Mouse (Mus musculus) intestine, postnatal 0 days (tissue): Measurements from ENCODE around the gene H2al2b. TPM values are rescaled to one million over a fixed set of nuclear protein-coding genes. Genes with fewer than 3 reads are reported as not detected.
"Not testable (repeated sequence)": the region's sequence is repeated elsewhere in the genome, so short reads cannot be mapped to it uniquely, and the experiment has no call there.

Experiments
- ATAC-seq: fragments of 200-750 bp; cut with Nextera tagmentation; 2 replicates; pipeline ENCODE4 v1.8.0; 2017; ENCODE audit warnings: mild to moderate bottlenecking, moderate TSS enrichment, moderate library complexity
- H3K27ac ChIP-seq: fragments of 300-500 bp; sonication (generic); 2 replicates; pipeline ENCODE4 v1.5.1; 2014; ENCODE audit warnings: mild to moderate bottlenecking, low read depth, low read length, moderate library complexity
- H3K27me3 ChIP-seq: fragments of 300-500 bp; sonication (generic); replicated peaks from 2 replicates; pipeline ENCODE4 v1.6.1; 2014; ENCODE audit warnings: low read length, mixed read lengths; ENCODE audit not compliant: control insufficient read depth, insufficient read depth
- H3K36me3 ChIP-seq: fragments of 300-500 bp; sonication (generic); 2 replicates; pipeline ENCODE4 v1.6.1; 2014; ENCODE audit warnings: mild to moderate bottlenecking, moderate library complexity; ENCODE audit not compliant: control insufficient read depth, insufficient read depth
- H3K4me1 ChIP-seq: fragments of 300-500 bp; sonication (generic); replicated peaks from 2 replicates; pipeline ENCODE4 v1.6.1; 2014; ENCODE audit warnings: antibody characterized with exemption, low read length, mixed read lengths; ENCODE audit not compliant: control insufficient read depth, insufficient read depth
- H3K4me2 ChIP-seq: fragments of 300-500 bp; sonication (generic); replicated peaks from 2 replicates; pipeline ENCODE4 v1.6.1; 2014; ENCODE audit warnings: low read depth, mild to moderate bottlenecking, moderate library complexity
- H3K4me3 ChIP-seq: fragments of 300-500 bp; sonication (generic); 2 replicates; pipeline ENCODE4 v1.5.1; 2014; ENCODE audit warnings: low read depth, low read length
- H3K9ac ChIP-seq: fragments of 300-500 bp; sonication (generic); 2 replicates; pipeline ENCODE4 v1.6.1; 2014; ENCODE audit warnings: mild to moderate bottlenecking, low read depth, low read length
- H3K9me3 ChIP-seq: fragments of 300-500 bp; sonication (generic); 2 replicates; pipeline ENCODE4 v1.6.1; 2016; ENCODE audit warnings: mixed run types; ENCODE audit not compliant: control insufficient read depth
- WGBS: fragments of 180-500 bp; shearing (Covaris S2); extraction: QIAGEN DNeasy Blood & Tissue Kit; methylation state at CpG from one replicate; pipeline ENCODE4 v1.1.7; 2014; 5-methylcytosine and 5-hydroxymethylcytosine counted together
- polyA plus RNA-seq: library from polyadenylated mRNA; unstranded; fragments of >200 nt; fragmentation: Nextera tagmentation; extraction: Ambion mirVana; gene quantifications from 2 replicates; pipeline ENCODE4 v1.2.1, GENCODE M21; 2015

The H2al2b gene
- polyA plus RNA-seq, result not detected in 2 replicates

DNA sequence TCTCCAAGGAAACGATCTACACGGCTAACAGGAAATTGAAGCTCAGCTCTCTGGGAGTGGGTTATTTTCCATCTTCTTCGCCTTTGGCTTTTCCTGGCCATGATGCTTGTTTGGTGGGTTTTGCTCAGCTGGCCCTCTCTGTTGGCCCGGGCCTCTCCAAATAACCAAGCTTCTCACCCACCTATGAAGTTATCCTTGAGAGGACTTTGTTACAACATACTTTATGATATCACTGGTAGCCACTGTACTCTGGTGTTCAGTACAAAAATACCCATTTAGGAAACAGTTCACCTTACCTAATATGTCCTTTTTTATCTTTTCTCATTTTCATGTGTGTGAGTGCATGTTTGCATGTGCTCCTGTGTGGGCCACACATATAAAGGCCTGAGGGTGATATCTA, at the start of gene H2al2b:
Gene H2al2b (minus strand): TSS at position 101 of the 400 bp plus-strand sequence.
- H3K4me3 ChIP-seq, H3K4me1 ChIP-seq, ATAC-seq, H3K4me2 ChIP-seq, H3K27ac ChIP-seq, H3K36me3 ChIP-seq, H3K9ac ChIP-seq, H3K27me3 ChIP-seq, H3K9me3 ChIP-seq: not testable (repeated sequence)
- no CpG with 5 or more reads among the region's 4 CpGs for WGBS

Other genes with a start within 250 kb of the H2al2b start
- gene H2al2c, start 121.6 kb downstream of the H2al2b start, polyA plus RNA-seq, result not detected in 2 replicates
- not detected in 2 replicates for gene Sry, start 57.0 kb downstream of the H2al2b start, polyA plus RNA-seq
- not detected in 2 replicates for gene Gm4064, start 75.5 kb upstream of the H2al2b start, polyA plus RNA-seq
- gene Rbmy, start 110.0 kb upstream of the H2al2b start, polyA plus RNA-seq, result not detected in 2 replicates
- not detected in 2 replicates for gene Gm10256, start 110.0 kb upstream of the H2al2b start, polyA plus RNA-seq
- gene Gm10352, start 180.3 kb upstream of the H2al2b start, polyA plus RNA-seq, result not detected in 2 replicates
- gene Gm29289, start 211.9 kb upstream of the H2al2b start, polyA plus RNA-seq, result not detected in 2 replicates